Mouse (Mus musculus) hindbrain, embryonic 16.5 days (tissue): ENCODE measurements around the gene Dennd1a. TPM values are rescaled to one million over a fixed set of nuclear protein-coding genes. Genes with fewer than 3 reads are reported as not detected.

Experiments
- ATAC-seq: fragments of 200-750 bp; cut with Nextera tagmentation; 2 replicates; pipeline ENCODE4 v1.8.0; 2017; ENCODE audit warnings: moderate TSS enrichment, moderate library complexity
- H3K27ac ChIP-seq: fragments of 300-500 bp; sonication (generic); 2 replicates; pipeline ENCODE4 v1.5.1; 2014; ENCODE audit warnings: low read depth, mild to moderate bottlenecking, control low read depth, low read length, moderate library complexity
- H3K27me3 ChIP-seq: fragments of 300-500 bp; sonication (generic); replicated peaks from 2 replicates; pipeline ENCODE4 v1.6.1; 2014; ENCODE audit warnings: low read length; ENCODE audit not compliant: control insufficient read depth, insufficient read depth
- H3K36me3 ChIP-seq: fragments of 300-500 bp; sonication (generic); 2 replicates; pipeline ENCODE4 v1.6.1; 2014; ENCODE audit warnings: mild to moderate bottlenecking, low read length, moderate library complexity, mixed read lengths; ENCODE audit not compliant: control insufficient read depth, insufficient read depth
- H3K4me1 ChIP-seq: fragments of 300-500 bp; sonication (generic); 2 replicates; pipeline ENCODE4 v1.6.1; 2014; ENCODE audit warnings: low read depth, low read length; ENCODE audit not compliant: control insufficient read depth, insufficient read depth
- H3K4me2 ChIP-seq: fragments of 300-500 bp; sonication (generic); 2 replicates; pipeline ENCODE4 v1.6.1; 2014; ENCODE audit warnings: mild to moderate bottlenecking, low read length, control low read depth, moderate library complexity
- H3K4me3 ChIP-seq: fragments of 300-500 bp; sonication (generic); 2 replicates; pipeline ENCODE4 v1.5.1; 2014; ENCODE audit warnings: mild to moderate bottlenecking, low read length, control low read depth, moderate library complexity
- H3K9ac ChIP-seq: fragments of 300-500 bp; sonication (generic); 2 replicates; pipeline ENCODE4 v1.6.1; 2014; ENCODE audit warnings: low read depth, mild to moderate bottlenecking, control low read depth, low read length, moderate library complexity
- H3K9me3 ChIP-seq: fragments of 300-500 bp; sonication (generic); 2 replicates; pipeline ENCODE4 v1.6.1; 2014; ENCODE audit warnings: mild to moderate bottlenecking, low read length, moderate library complexity; ENCODE audit not compliant: control insufficient read depth
- WGBS: fragments of 180-500 bp; shearing (Covaris S2); extraction: QIAGEN DNeasy Blood & Tissue Kit; methylation state at CpG from one replicate; pipeline ENCODE4 v1.1.7; 2014; 5-methylcytosine and 5-hydroxymethylcytosine counted together
- polyA plus RNA-seq: library from polyadenylated mRNA; unstranded; fragments of >200 nt; fragmentation: Nextera tagmentation; extraction: Ambion mirVana; gene quantifications from 2 replicates; pipeline ENCODE4 v1.2.1, GENCODE M21; 2015

The Dennd1a gene
- polyA plus RNA-seq, 1 experiment from 2014 or later, result 15.4 TPM

- H3K27me3 ChIP-seq, result no peaks in the 10 kb centered on the region
- H3K27ac ChIP-seq, result no peak overlapping the region
- no peak for ATAC-seq
- H3K36me3 ChIP-seq, result no peaks in the 10 kb centered on the region
- WGBS, result 76% methylated on average over 2 of the region's 2 CpGs
- H3K9me3 ChIP-seq, result no peaks in the 10 kb centered on the region
- H3K4me2 ChIP-seq, result no peak overlapping the region
- no peak overlapping the region for H3K9ac ChIP-seq
- H3K4me1 ChIP-seq, result peaks cover 4% of the 10 kb centered on the region
- H3K4me3 ChIP-seq, result no peak overlapping the region
These were observed 145.0 kb downstream of the Dennd1a start for GRCm38 (mm10) chr2:38142210-38142609.

GRCm38 (mm10) chr2:38139536-38139935 is 147.7 kb downstream of the Dennd1a start:
- WGBS, result 61% methylated on average over 3 of the region's 3 CpGs
- ATAC-seq, result no peak
- Histone ChIP-seq H3K27me3 (no peaks in the 10 kb centered on the region), H3K36me3 (no peaks in the 10 kb centered on the region), H3K9me3 (no peaks in the 10 kb centered on the region), H3K9ac (no peak overlapping the region), H3K27ac (no peak overlapping the region), H3K4me2 (no peak overlapping the region), H3K4me1 (peaks cover 7% of the 10 kb centered on the region), H3K4me3 (no peak overlapping the region)

DNA sequence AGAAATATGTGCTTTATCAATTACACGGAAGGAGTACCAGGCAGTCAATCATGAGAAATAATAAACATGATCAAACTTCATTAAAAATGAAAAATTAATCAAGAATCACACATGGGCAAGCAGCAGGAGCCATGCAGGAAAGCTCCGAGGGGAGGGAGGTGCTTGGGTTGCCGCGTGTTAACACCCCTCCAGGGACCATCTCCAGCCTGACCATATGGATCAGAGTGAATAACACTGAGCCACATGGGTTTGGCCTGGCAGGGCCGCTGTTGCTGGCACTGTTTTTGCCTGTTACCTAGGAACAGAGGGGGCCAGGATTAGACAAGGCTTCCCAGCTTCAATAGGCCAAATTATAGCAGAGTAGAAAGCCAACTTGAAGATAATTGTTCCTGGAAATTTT is 150.1 kb downstream of the Dennd1a start:
- H3K4me2 ChIP-seq, result no peak overlapping the region
- H3K27me3 ChIP-seq, result no peaks in the 10 kb centered on the region
- H3K36me3 ChIP-seq, result no peaks in the 10 kb centered on the region
- no peaks in the 10 kb centered on the region for H3K9me3 ChIP-seq
- ATAC-seq, result peak; percentile 91
- H3K9ac ChIP-seq, result no peak overlapping the region
- H3K4me1 ChIP-seq, result 0 out of 2 replicates have a peak, but pooled peaks cover 3% of the 10 kb centered on the region
- no peak overlapping the region for H3K4me3 ChIP-seq
- 9% methylated on average over 5 of the region's 5 CpGs for WGBS
- no peak overlapping the region for H3K27ac ChIP-seq

GRCm38 (mm10) chr2:38135427-38135826 is 151.8 kb downstream of the Dennd1a start:
- Histone ChIP-seq H3K27me3 (no peaks in the 10 kb centered on the region), H3K4me3 (no peak overlapping the region), H3K27ac (no peak overlapping the region), H3K9me3 (no peaks in the 10 kb centered on the region), H3K36me3 (no peaks in the 10 kb centered on the region), H3K9ac (no peak overlapping the region), H3K4me1 (0 out of 2 replicates have a peak, but pooled peaks cover 3% of the 10 kb centered on the region), H3K4me2 (no peak overlapping the region)
- ATAC-seq, result peak; percentile 46; the same call in 1 of the 2 replicates
- WGBS, result 50% methylated on average over 3 of the region's 3 CpGs

GRCm38 (mm10) chr2:38133036-38133825 is 154.0 kb downstream of the Dennd1a start:
- Histone ChIP-seq H3K36me3 (no peaks in the 10 kb centered on the region), H3K27me3 (no peaks in the 10 kb centered on the region), H3K4me3 (no peak overlapping the region), H3K9me3 (no peaks in the 10 kb centered on the region), H3K9ac (no peak overlapping the region), H3K27ac (no peak overlapping the region), H3K4me2 (no peak overlapping the region), H3K4me1 (0 out of 2 replicates have a peak, but pooled peaks cover 3% of the 10 kb centered on the region)
- no peak for ATAC-seq
- WGBS, result 80% methylated on average over 5 of the region's 5 CpGs

DNA sequence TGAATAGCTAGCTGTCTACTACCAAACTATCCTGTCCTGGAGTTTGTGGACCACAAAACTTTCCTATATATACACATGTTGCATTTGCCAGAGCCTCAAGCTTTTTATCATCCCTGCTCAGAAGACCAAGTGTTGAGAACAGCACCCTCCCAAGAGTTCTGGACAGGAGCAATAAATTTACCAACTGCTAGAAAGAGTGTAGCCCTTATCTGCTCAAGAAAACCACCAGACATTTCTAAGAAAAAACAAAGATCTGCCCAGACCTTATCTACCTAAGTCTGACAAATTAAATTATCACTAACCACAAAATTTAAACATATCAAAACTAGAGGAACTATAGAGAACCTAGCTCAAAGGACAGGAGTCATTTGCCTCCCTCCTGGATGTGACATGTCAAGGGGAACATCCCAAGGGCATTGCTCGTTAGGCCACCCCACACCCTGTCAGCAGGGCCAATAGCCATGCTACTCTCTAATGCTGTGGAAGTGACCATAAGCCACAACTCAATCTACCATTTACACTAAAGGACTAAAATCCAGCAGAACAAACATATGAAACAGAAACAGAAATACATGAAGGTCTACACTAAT is 154.9 kb downstream of the Dennd1a start:
- H3K4me1 ChIP-seq, result 0 out of 2 replicates have a peak, but pooled peaks cover 3% of the 10 kb centered on the region
- no peak for ATAC-seq
- no peak overlapping the region for H3K27ac ChIP-seq
- no peaks in the 10 kb centered on the region for H3K9me3 ChIP-seq
- no peaks in the 10 kb centered on the region for H3K36me3 ChIP-seq
- H3K4me2 ChIP-seq, result no peak overlapping the region
- H3K4me3 ChIP-seq, result no peak overlapping the region
- no peak overlapping the region for H3K9ac ChIP-seq
- H3K27me3 ChIP-seq, result no peaks in the 10 kb centered on the region
- WGBS, result 81% methylated on average over 1 of the region's 1 CpGs

DNA sequence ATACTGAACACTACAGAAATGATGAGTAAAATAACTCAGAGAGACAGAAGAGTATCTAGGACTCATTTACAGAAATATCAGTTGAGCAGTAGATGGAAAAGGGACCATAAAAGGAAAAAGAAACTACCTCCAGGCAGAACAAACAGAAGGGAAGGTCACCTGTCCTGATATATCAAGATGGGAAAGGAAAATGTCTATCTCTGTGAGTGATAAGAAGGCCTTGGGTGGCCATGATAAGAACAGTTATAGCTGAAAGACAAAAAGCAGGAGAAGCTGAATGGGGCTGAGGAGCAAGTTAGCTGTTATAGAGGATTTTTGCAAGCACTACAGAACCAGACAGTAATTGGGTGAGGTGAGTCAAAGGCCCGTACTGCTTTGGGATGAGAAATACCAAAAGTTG is 155.7 kb downstream of the Dennd1a start:
- Histone ChIP-seq H3K27ac (no peak overlapping the region), H3K4me1 (0 out of 2 replicates have a peak, but pooled peaks cover 3% of the 10 kb centered on the region), H3K4me2 (no peak overlapping the region), H3K9ac (no peak overlapping the region), H3K9me3 (no peaks in the 10 kb centered on the region), H3K4me3 (no peak overlapping the region), H3K27me3 (no peaks in the 10 kb centered on the region), H3K36me3 (no peaks in the 10 kb centered on the region)
- ATAC-seq, result no peak
- WGBS, result 100% methylated on average over 1 of the region's 1 CpGs

DNA sequence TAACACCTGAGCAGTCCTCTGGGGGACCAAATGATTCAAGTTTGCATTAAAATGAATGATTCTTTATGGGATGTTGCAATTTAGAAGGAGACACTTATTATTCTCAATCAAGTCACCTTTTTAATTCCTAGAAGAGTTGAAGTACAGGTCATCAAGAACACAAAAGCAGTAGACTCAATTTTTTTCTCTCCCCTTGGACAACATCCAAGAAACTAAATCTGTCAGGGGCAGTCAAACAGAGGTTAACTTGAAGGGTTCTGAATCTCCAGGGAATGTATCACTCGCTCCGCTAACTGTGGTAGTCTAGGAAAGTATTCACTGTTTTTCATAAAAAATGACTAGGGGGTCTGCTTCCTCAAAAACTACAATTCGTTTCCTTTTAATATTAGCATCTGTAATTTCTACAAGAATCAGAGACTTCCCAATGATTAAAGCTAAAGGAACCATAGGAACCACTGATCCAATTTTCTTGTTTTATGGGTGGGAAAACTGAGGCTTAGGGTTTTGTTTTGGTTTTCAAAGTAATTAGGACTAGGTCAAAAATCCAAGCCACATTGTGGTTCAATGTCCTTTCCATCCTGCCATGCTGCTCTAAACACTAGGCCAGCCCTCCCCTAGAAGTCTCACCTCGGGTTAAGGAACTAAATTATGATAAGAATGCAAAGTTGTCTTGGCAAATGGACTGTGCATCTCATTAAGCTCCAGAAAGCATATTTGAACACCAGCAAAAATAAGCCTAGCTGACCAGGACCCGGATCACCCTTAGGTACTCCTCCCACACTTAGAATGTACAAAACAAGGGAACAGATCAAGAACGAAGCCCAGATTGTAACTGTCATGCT is 157.0 kb downstream of the Dennd1a start:
- no peak overlapping the region for H3K4me2 ChIP-seq
- no peak for ATAC-seq
- H3K9ac ChIP-seq, result no peak overlapping the region
- WGBS, result 66% methylated on average over 6 of the region's 6 CpGs
- no peak overlapping the region for H3K27ac ChIP-seq
- no peaks in the 10 kb centered on the region for H3K36me3 ChIP-seq
- no peaks in the 10 kb centered on the region for H3K27me3 ChIP-seq
- H3K4me3 ChIP-seq, result no peak overlapping the region
- H3K4me1 ChIP-seq, result no peaks in the 10 kb centered on the region
- H3K9me3 ChIP-seq, result no peaks in the 10 kb centered on the region

- H3K4me1 ChIP-seq, result no peaks in the 10 kb centered on the region
These were observed 160.8 kb downstream of the Dennd1a start for GRCm38 (mm10) chr2:38126383-38126732.

More at GRCm38 (mm10) chr2:38126383-38126732, 160.8 kb downstream of the Dennd1a start:
- no peak overlapping the region for H3K4me2 ChIP-seq
- no peak overlapping the region for H3K9ac ChIP-seq
- no peaks in the 10 kb centered on the region for H3K9me3 ChIP-seq
- no peaks in the 10 kb centered on the region for H3K27me3 ChIP-seq
- 61% methylated on average over 3 of the region's 3 CpGs for WGBS
- H3K27ac ChIP-seq, result no peak overlapping the region
- H3K36me3 ChIP-seq, result no peaks in the 10 kb centered on the region
- no peak overlapping the region for H3K4me3 ChIP-seq
- ATAC-seq, result no peak
